Mouse (Mus musculus) limb, embryonic 14.5 days (tissue): Measurements from ENCODE around the gene Pfkp. TPM values are rescaled to one million over a fixed set of nuclear protein-coding genes. Genes with fewer than 3 reads are reported as not detected.

ENCODE experiments used
- ATAC-seq: fragments of 200-750 bp; cut with Nextera tagmentation; 2 replicates; pipeline ENCODE4 v1.8.0; 2017; ENCODE audit warnings: low read depth, moderate number of reproducible peaks, moderate TSS enrichment; ENCODE audit not compliant: low FRiP score
- DNase-seq: peaks from one replicate; pipeline ENCODE4 v3.0.0-alpha.2; 2015; ENCODE audit warnings: low spot score
- H3K27ac ChIP-seq: fragments of 300-500 bp; sonication (generic); replicated peaks from 2 replicates; pipeline ENCODE4 v1.5.1; 2014; ENCODE audit warnings: low read depth, mild to moderate bottlenecking, low read length, moderate library complexity, mixed read lengths
- H3K27me3 ChIP-seq: fragments of 300-500 bp; sonication (generic); 2 replicates; pipeline ENCODE4 v1.6.1; 2014; ENCODE audit warnings: low read length, mixed read lengths; ENCODE audit not compliant: control insufficient read depth, insufficient read depth
- H3K36me3 ChIP-seq: fragments of 300-500 bp; sonication (generic); 2 replicates; pipeline ENCODE4 v1.6.1; 2014; ENCODE audit warnings: mild to moderate bottlenecking, low read length, moderate library complexity, mixed read lengths; ENCODE audit not compliant: control insufficient read depth, insufficient read depth
- H3K4me1 ChIP-seq: fragments of 300-500 bp; sonication (generic); 2 replicates; pipeline ENCODE4 v1.6.1; 2014; ENCODE audit warnings: antibody characterized with exemption, low read length, mixed read lengths; ENCODE audit not compliant: control insufficient read depth, insufficient read depth
- H3K4me2 ChIP-seq: fragments of 300-500 bp; sonication (generic); replicated peaks from 2 replicates; pipeline ENCODE4 v1.6.1; 2014; ENCODE audit warnings: low read depth, mild to moderate bottlenecking, low read length, moderate library complexity; ENCODE audit not compliant: severe bottlenecking
- H3K4me3 ChIP-seq: fragments of 300-500 bp; sonication (generic); replicated peaks from 2 replicates; pipeline ENCODE4 v1.5.1; 2014; ENCODE audit warnings: low read length
- H3K9ac ChIP-seq: fragments of 300-500 bp; sonication (generic); 2 replicates; pipeline ENCODE4 v1.6.1; 2014; ENCODE audit warnings: mild to moderate bottlenecking, low read depth, low read length, moderate library complexity; ENCODE audit not compliant: severe bottlenecking
- H3K9me3 ChIP-seq: fragments of 300-500 bp; sonication (generic); 2 replicates; pipeline ENCODE4 v1.6.1; 2016; ENCODE audit warnings: low read length; ENCODE audit not compliant: control insufficient read depth
- POLR2A ChIP-seq: fragments of 200-500 bp; IDR thresholded peaks from 2 replicates; pipeline ENCODE4 v1.8.0; 2012; ENCODE audit warnings: inconsistent platforms, mild to moderate bottlenecking, moderate library complexity, borderline replicate concordance; ENCODE audit not compliant: insufficient read depth, insufficient read length; ENCODE audit errors: extremely low read depth
- WGBS: fragments of 180-500 bp; shearing (Covaris S2); extraction: QIAGEN DNeasy Blood & Tissue Kit; methylation state at CpG from one replicate; pipeline ENCODE4 v1.1.7; 2014; 5-methylcytosine and 5-hydroxymethylcytosine counted together
- polyA plus RNA-seq, 2 experiments: library from polyadenylated mRNA; depleted of rRNA in 1 of 2; stranded (reverse) in 1 of 2; unstranded in 1 of 2; fragments of >200 nt; fragmentation: Nextera tagmentation in 1 of 2; extraction: Ambion mirVana in 1 of 2; gene quantifications; 2 replicates each; pipeline versions ENCODE4 v1.2.1 to v1.2.3; 2012 to 2014

The Pfkp gene
- polyA plus RNA-seq, 2 experiments = 12.2 TPM

- Histone ChIP-seq H3K9me3 (no peaks in the 10 kb centered on the region), H3K4me3 (no peak overlapping the region), H3K27ac (no peak overlapping the region), H3K36me3 (no peaks in the 10 kb centered on the region), H3K9ac (no peak overlapping the region), H3K4me2 (no peak overlapping the region), H3K27me3 (no peaks in the 10 kb centered on the region), H3K4me1 (peaks cover 15% of the 10 kb centered on the region)
- 85% methylated on average over 6 of the region's 7 CpGs for WGBS
- ATAC-seq (no peak), DNase-seq (no peak)
- no peak for TF ChIP-seq POLR2A
These were observed 10.9 kb downstream of the Pfkp start for GRCm38 (mm10) chr13:6637534-6638124.

DNA sequence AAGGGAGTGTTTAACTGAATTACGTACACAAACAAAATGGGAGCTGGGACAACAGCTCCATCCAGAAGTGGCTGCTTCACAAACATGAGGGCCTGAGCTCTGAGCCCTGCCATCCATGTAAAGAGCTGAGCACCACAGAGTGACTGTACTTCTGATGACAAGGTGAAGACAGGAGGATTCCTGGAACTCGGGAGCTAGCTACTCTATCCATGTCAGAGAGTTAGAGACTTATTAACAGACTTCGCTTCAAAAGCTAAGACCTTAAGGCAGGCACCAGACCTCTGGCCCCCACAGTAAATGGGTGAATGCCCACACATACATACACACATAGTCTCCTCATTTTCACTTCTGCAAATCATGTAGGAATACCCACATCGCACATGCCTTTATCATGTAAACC, 11.6 kb downstream of the Pfkp start:
- Histone ChIP-seq H3K4me2 (no peak overlapping the region), H3K36me3 (no peaks in the 10 kb centered on the region), H3K9ac (no peak overlapping the region), H3K27me3 (no peaks in the 10 kb centered on the region), H3K9me3 (no peaks in the 10 kb centered on the region), H3K4me3 (no peak overlapping the region), H3K4me1 (peaks cover 22% of the 10 kb centered on the region), H3K27ac (no peak overlapping the region)
- 83% methylated on average over 4 of the region's 4 CpGs for WGBS
- no peak for ATAC-seq
- TF ChIP-seq POLR2A = no peak
- no peak for DNase-seq

- ATAC-seq (no peak), DNase-seq (peak; percentile 23)
- Histone ChIP-seq H3K9ac (no peak overlapping the region), H3K4me1 (peaks cover 22% of the 10 kb centered on the region), H3K9me3 (no peaks in the 10 kb centered on the region), H3K4me2 (no peak overlapping the region), H3K4me3 (no peak overlapping the region), H3K27me3 (no peaks in the 10 kb centered on the region), H3K36me3 (no peaks in the 10 kb centered on the region), H3K27ac (no peak overlapping the region)
- TF ChIP-seq POLR2A = no peak
- 51% methylated on average over 6 of the region's 6 CpGs for WGBS
These were observed 12.1 kb downstream of the Pfkp start for GRCm38 (mm10) chr13:6636520-6636919.

DNA sequence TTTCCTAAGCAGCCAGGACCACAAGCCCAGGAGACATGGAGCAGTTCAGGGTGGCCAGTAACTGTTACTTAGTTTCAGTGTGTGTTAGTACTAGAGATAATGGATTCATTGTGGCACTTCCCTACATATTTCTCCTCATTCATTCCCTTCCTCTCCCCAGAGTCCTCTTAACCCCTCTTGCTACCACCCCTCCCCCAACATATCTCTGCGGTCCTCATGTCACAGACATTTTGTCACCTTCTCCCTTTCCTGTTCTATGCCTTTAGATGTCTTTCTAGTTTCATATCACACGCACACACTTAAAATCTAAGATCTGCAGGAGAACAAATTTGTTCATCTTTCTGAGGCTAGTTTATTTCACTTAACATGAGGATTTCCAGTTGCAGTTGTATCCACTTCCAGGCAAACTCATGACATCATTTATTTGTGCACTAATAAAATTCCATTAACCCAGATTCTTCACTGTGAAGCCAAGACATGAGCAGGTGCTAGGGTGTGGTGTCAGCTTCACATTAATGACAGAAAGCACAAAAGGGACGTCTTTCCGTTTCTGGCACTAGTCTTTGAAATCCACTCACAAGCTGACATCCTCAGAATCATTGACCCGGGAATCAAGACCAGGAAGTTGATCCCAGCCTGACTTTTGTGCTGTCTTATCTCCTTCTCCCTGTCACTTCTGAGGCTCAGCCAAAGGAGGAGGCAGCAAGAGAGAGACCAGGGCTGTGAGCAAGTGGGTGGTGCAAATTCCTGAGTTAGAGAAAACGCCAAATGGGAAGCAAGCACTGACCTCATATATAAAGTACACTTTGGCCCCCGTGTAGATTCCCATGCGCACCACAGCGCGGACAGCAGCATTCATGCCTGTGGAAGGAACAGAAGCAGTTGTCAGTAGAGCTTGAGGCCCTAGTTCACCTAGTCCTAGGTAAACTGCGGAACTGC, 13.2 kb downstream of the Pfkp start:
- H3K9ac ChIP-seq = no peak overlapping the region
- ATAC-seq (no peak), DNase-seq (no peak)
- H3K4me3 ChIP-seq = no peak overlapping the region
- H3K27ac ChIP-seq = no peak overlapping the region
- no peaks in the 10 kb centered on the region for H3K9me3 ChIP-seq
- H3K27me3 ChIP-seq = no peaks in the 10 kb centered on the region
- 66% methylated on average over 11 of the region's 11 CpGs for WGBS
- TF ChIP-seq POLR2A = no peak
- peaks cover 22% of the 10 kb centered on the region for H3K4me1 ChIP-seq
- no peak overlapping the region for H3K4me2 ChIP-seq
- H3K36me3 ChIP-seq = no peaks in the 10 kb centered on the region

DNA sequence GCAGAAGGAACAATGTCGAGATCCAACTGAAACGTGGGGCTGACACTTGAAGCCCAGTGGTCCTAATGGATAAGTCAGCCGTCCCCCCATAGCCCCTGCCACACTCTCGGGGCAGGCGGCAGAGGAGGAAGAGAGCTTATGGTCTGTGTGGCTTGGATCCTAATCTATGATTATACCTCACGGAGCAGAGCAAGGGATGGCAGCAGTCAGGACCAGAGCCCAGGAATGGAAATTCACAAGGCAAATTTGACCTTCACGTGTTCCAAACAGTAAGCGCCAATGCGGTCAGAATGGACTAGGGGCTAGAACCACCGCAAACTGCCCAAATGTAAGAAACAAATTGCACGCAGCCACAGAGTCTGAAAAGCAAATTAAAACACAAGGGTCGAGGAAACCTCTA, 14.5 kb downstream of the Pfkp start:
- no peak for ATAC-seq
- Histone ChIP-seq H3K4me2 (no peak overlapping the region; the same call in 1 of the 2 replicates), H3K27ac (no peak overlapping the region)

More for the DNA sequence above, 14.5 kb downstream of the Pfkp start:
- 58% methylated on average over 12 of the region's 12 CpGs for WGBS
- TF ChIP-seq POLR2A = no peak
- Histone ChIP-seq H3K9me3 (no peaks in the 10 kb centered on the region), H3K4me1 (peaks cover 28% of the 10 kb centered on the region), H3K27me3 (no peaks in the 10 kb centered on the region), H3K4me3 (no peak overlapping the region), H3K9ac (no peak overlapping the region), H3K36me3 (no peaks in the 10 kb centered on the region)
- DNase-seq = no peak
